Mouse (Mus musculus): ENCODE results near the gene Ccnyl1. TPM values are rescaled to one million over a fixed set of nuclear protein-coding genes. Genes with fewer than 3 reads are reported as not detected.
"Not testable (repeated sequence)": the region's sequence is repeated elsewhere in the genome, so short reads cannot be mapped to it uniquely, and the experiment has no call there.

Ccnyl1 gene
- 6.3 and 7.3 TPM in 2 replicates for polyA plus RNA-seq (2016; fragmentation: Nextera tagmentation; extraction: Ambion mirVana)

DNA sequence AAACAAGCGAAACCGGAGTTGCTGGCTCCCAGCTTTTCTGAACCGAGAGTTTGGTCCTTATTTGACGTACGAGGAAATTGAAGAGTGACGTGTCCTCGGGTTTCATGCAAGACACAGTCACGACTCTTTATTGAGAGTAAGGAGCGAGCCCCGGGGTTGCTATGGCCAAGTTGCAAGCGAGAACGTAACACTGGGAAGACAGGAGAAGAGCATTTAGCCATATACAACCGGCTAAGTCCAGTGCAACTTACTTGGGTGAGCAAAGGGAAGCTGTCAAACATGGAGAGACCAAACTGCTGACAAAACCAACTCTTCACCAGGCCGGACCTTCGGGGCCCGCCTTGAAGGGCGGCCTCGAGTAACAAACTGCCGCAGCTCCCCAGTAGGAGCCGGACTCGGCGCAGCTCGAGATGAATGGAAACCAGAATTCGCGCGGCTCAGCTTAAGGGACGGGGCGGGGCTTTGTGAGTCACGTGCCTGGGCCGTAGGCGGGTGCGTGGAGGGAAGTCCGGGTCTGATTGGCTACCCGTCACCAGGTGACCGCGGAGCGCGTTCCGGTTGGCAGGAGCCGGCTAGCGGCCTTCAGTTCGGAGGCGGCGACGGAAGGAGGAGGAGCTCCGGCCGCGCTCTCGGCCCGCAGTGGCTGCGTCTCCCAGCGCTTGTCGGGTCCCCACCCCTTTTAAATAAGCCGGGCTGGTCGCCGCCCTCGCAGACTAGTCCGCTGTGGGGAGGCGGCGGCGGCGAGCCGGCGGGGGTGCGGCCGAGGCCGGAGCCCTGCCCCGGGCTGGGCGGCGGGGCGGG lies at the start of gene Ccnyl1:
TSS of gene Ccnyl1 (plus strand) at position 243 of the 801 bp plus-strand sequence.
- H3K27me3 ChIP-seq (replicated peaks): no peaks in the 10 kb centered on the region
- WGBS: under 1% methylated on average over 71 of the region's 71 CpGs
- H3K4me3 ChIP-seq: peak within 1 kb of the TSS; percentile 95
- no peak within 1 kb of the TSS for H3K27ac ChIP-seq
- peaks cover 20% of the 10 kb centered on the region for H3K4me1 ChIP-seq
- H3K9me3 ChIP-seq: no peaks in the 10 kb centered on the region
- peak within 1 kb of the TSS; percentile 91 for H3K4me2 ChIP-seq (replicated peaks)
- peak; percentile 98 for ATAC-seq (ENCODE audit: low FRiP score, low read depth)
- no peaks in the 10 kb centered on the region for H3K36me3 ChIP-seq
- H3K9ac ChIP-seq: peak within 1 kb of the TSS; percentile 88

DNA sequence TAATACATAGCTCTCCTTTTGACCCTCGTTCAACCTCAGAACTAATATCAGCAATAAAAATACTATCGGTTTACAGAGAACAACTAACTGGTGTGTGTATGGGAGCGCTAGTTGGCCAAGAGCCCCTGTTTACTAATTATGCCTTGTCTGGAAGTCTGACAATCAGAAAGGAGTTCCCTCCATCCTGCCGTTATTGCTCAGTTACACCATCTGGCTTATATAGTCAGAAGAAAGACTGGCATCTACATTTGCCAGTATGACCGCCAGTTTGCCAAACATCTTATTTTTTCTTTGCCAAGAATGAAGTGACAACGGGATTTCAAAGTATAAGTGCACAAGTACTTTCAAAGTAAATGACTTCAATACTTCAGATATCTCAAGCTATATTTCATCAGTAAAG lies 49.2 kb upstream of the Ccnyl1 start:
- Histone ChIP-seq H3K4me2 (replicated peaks) (no peak overlapping the region), H3K36me3 (no peaks in the 10 kb centered on the region), H3K4me1 (no peaks in the 10 kb centered on the region), H3K27ac (no peak overlapping the region), H3K4me3 (no peak overlapping the region), H3K27me3 (replicated peaks) (no peaks in the 10 kb centered on the region), H3K9ac (no peak overlapping the region), H3K9me3 (no peaks in the 10 kb centered on the region)
- no peak for ATAC-seq (ENCODE audit: low FRiP score, low read depth)
- 94% methylated on average over 6 of the region's 6 CpGs for WGBS

DNA sequence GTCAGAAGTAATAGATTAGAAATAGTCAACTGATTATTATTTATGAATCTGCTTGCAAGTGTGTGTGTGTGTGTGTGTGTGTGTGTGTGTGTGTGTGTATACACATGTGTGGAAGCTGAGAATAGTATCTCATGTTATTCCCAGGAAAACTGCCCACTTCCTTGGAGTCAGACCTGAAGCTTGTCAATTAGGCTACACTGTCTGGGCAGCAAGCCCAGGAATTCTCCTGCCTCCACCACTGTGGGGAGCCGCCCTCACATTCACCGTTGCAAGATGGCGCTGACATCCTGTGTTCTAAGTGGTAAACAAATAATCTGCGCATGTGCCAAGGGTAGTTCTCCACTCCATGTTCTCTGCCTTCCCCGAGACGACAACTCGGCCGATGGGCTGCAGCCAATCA lies 47.7 kb upstream of the Ccnyl1 start:
- not testable (repeated sequence) for H3K4me1 ChIP-seq; H3K27me3 ChIP-seq (replicated peaks); H3K36me3 ChIP-seq; ATAC-seq (ENCODE audit: low FRiP score, low read depth); H3K9ac ChIP-seq; H3K9me3 ChIP-seq; H3K4me2 ChIP-seq (replicated peaks); H3K27ac ChIP-seq; H3K4me3 ChIP-seq
- 95% methylated on average over 8 of the region's 8 CpGs for WGBS

DNA sequence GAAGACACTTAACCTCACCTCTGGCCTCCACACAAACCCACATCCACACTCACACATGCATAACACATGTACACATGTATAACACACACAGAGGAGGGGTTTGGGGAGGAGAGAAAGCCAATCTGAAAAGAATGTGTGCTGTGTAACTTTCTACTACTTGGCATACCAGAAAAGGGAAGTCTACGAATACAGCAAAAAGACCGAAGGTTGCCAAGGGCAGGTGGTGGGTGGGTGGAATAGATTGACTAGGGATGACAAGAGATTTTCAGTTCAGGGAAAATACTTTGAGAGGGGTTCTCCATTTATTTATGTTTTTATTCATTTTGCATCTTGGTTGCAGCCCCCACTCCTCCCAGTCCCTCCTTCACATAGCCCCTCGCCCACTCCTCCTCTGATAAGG lies 45.7 kb upstream of the Ccnyl1 start:
- Histone ChIP-seq H3K27ac (no peak overlapping the region), H3K4me2 (replicated peaks) (no peak overlapping the region), H3K9ac (no peak overlapping the region), H3K27me3 (replicated peaks) (no peaks in the 10 kb centered on the region), H3K9me3 (no peaks in the 10 kb centered on the region), H3K4me1 (no peaks in the 10 kb centered on the region), H3K4me3 (no peak overlapping the region), H3K36me3 (no peaks in the 10 kb centered on the region)
- WGBS: 92% methylated on average over 3 of the region's 3 CpGs
- ATAC-seq (ENCODE audit: low FRiP score, low read depth): no peak

DNA sequence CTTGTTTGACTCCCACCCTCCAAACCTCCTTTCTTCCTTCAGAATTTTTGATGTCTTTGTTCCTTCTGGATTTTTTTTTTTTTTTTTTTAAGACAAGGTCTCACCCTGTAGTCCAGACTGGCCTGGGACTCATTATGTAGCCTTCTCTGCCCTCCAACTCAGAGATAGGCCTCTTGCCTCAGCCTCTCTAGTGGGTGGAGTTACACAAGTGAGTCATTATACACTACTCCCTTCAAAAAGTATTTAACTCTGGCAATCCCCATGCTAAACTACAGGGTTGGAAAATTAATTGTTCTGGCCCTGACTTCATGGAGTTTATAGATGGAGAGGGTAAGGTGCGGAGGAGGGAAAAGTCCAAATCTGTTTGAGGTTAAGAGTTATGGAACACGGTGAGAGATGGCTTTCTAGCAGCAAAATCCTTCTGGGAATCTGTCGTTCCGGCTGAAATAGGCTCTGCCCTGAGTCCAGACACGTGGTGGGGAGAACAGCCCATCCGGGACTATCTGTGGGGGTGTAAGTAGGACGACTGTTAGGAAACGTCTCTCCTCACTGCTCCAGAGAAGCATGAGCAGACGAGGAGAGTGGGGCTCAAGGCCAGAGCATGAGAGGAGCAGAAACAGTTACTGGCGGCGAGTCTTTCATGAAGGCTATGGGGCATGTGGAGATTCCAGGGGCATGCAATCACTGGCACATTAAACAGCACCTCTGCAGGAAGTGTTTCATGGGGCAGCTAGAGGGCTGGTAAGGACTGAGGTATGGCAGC lies 40.7 kb upstream of the Ccnyl1 start:
- no peaks in the 10 kb centered on the region for H3K4me1 ChIP-seq
- no peak for ATAC-seq (ENCODE audit: low FRiP score, low read depth)
- no peak overlapping the region for H3K4me2 ChIP-seq (replicated peaks)
- no peaks in the 10 kb centered on the region for H3K36me3 ChIP-seq
- H3K27me3 ChIP-seq (replicated peaks): no peaks in the 10 kb centered on the region
- H3K4me3 ChIP-seq: no peak overlapping the region
- no peak overlapping the region for H3K27ac ChIP-seq
- no peak overlapping the region for H3K9ac ChIP-seq
- 74% methylated on average over 11 of the region's 11 CpGs for WGBS
- no peaks in the 10 kb centered on the region for H3K9me3 ChIP-seq

DNA sequence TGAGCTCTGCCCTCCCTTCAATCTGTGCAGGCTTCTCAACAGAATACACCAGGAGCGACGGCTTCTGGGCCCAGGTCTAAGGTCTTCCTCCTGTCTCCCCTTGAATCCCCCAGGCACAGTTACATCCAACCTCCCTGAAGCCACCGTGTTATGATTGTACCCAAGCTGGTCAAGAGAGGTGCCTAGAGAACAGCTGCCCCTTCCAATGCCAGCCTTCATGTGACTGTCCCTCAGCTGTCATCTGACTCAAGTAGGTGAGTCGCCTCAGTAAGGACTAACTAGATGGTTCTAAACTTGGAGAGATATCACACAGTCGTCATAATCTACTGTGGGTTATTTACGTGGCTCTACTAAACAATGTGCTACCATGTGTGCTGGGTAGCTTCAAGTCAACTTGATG lies 36.6 kb upstream of the Ccnyl1 start:
- H3K9me3 ChIP-seq: no peaks in the 10 kb centered on the region
- no peak overlapping the region for H3K4me2 ChIP-seq (replicated peaks)
- H3K36me3 ChIP-seq: no peaks in the 10 kb centered on the region
- no peak overlapping the region for H3K27ac ChIP-seq
- WGBS: 94% methylated on average over 6 of the region's 6 CpGs
- no peaks in the 10 kb centered on the region for H3K27me3 ChIP-seq (replicated peaks)
- H3K9ac ChIP-seq: no peak overlapping the region
- ATAC-seq (ENCODE audit: low FRiP score, low read depth): no peak
- H3K4me1 ChIP-seq: no peaks in the 10 kb centered on the region
- H3K4me3 ChIP-seq: no peak overlapping the region

DNA sequence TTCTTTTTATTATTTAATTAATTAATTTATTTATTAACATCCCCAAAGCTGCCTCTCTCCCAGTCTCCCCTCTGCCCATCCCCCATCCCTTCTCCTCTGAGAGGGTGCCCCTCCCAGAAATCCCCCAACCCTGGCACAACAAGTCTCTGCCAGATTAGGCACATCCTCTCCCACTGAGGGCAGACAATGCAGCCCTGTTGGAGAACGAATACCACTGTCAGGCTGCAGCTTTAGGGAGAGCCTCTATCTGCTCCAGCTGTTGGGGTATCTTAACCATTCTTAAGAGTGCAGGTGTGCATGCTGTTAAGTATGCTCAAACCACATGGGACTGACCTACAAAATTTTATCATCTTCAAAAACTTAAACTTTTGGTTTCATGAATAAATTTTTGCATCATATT lies 34.8 kb upstream of the Ccnyl1 start:
- no peaks in the 10 kb centered on the region for H3K27me3 ChIP-seq (replicated peaks)
- H3K4me3 ChIP-seq: no peak overlapping the region
- no peak overlapping the region for H3K27ac ChIP-seq
- ATAC-seq (ENCODE audit: low FRiP score, low read depth): no peak
- no peak overlapping the region for H3K4me2 ChIP-seq (replicated peaks)
- H3K9me3 ChIP-seq: no peaks in the 10 kb centered on the region
- H3K4me1 ChIP-seq: no peaks in the 10 kb centered on the region
- no peak overlapping the region for H3K9ac ChIP-seq
- 9% methylated on average over 1 of the region's 1 CpGs for WGBS
- H3K36me3 ChIP-seq: no peaks in the 10 kb centered on the region

DNA sequence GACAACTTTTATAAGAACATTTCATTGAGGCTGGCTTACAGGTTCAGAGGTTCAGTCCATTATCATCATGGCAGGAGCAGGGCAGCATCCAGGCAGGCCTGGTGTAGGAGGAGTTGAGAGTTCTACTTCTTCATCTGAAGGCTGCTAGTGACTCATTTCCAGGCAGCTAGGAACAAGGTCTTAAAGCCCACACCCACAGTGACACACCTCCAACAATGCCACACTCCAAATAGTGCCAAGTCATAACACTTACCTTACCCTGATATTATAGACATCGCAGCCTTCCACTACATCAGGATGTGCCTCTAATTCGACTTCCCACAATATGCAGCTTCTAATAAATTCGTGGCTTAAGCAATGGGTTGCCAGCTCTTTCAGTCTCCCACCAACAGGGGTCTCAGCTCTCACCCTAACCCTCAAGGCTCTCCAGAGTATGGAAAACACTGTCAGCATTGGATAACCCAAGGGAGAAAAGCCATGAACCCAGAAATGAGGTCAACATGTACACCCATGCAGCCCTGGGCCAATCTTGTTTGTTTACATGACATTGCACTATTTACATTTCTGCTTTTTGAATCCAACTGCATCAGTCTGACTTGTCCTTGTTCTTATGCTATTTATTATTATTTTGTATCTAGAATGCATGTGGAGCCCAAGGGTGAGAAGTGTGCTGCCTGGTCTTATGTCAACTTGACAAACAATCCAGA lies 33.7 kb upstream of the Ccnyl1 start:
- no peak overlapping the region for H3K4me3 ChIP-seq
- no peak overlapping the region for H3K9ac ChIP-seq
- WGBS: 84% methylated on average over 3 of the region's 3 CpGs
- no peak overlapping the region for H3K27ac ChIP-seq
- no peaks in the 10 kb centered on the region for H3K9me3 ChIP-seq
- H3K4me2 ChIP-seq (replicated peaks): no peak overlapping the region
- no peaks in the 10 kb centered on the region for H3K36me3 ChIP-seq
- ATAC-seq (ENCODE audit: low FRiP score, low read depth): no peak
- no peaks in the 10 kb centered on the region for H3K27me3 ChIP-seq (replicated peaks)
- no peaks in the 10 kb centered on the region for H3K4me1 ChIP-seq

DNA sequence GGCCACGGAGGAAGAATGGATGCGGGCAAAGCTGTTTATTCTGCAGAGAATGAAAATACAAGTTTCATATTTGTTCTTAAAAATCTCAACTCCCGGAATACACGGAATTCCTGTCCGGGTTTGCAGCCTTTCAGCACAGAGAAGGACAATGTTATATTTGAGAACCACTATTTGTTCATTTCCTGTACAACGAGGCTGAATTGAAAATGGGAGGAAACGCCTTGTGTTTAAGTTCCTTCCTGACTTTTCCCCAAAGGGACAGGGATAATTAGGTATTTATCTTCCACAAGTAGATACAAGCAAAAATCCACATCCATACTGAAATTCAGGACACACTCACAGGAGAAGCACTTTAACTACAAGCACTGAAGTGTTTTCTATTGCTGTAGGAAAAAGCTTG lies 31.4 kb upstream of the Ccnyl1 start:
- H3K9ac ChIP-seq: no peak overlapping the region
- 76% methylated on average over 7 of the region's 7 CpGs for WGBS

DNA sequence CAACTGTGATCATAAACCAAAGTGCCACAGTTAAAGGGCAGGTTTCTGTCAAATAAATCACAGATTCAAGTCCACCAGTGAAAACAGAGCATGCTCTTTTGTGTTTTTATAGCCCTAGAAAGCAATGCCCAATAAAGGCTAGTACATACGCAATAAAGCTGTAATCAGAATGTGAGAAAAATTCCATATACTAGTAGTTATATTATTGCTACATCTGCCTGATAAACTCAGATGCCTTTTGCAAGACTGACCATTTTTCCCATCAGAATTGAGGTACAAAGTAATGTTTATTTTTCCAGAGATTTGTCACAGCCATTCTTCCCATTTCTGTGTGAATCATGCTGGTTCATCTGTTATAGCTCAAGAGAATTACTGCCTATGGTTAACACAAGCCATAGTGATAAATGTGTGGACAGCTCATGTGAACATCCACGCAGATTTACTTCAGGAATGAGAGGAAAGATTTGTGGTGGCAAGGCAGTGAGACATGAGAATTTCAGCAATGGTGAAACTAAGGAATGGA lies 23.1 kb upstream of the Ccnyl1 start:
- H3K9ac ChIP-seq: no peak overlapping the region
- no peak overlapping the region for H3K27ac ChIP-seq
- no peaks in the 10 kb centered on the region for H3K27me3 ChIP-seq (replicated peaks)
- H3K4me2 ChIP-seq (replicated peaks): no peak overlapping the region
- no peak for ATAC-seq (ENCODE audit: low FRiP score, low read depth)
- H3K36me3 ChIP-seq: no peaks in the 10 kb centered on the region
- no peak overlapping the region for H3K4me3 ChIP-seq
- H3K4me1 ChIP-seq: no peaks in the 10 kb centered on the region
- no peaks in the 10 kb centered on the region for H3K9me3 ChIP-seq
- 48% methylated on average over 2 of the region's 2 CpGs for WGBS

More for the DNA sequence above, 31.4 kb upstream of the Ccnyl1 start:
- no peaks in the 10 kb centered on the region for H3K27me3 ChIP-seq (replicated peaks)
- ATAC-seq (ENCODE audit: low FRiP score, low read depth): no peak
- H3K4me3 ChIP-seq: no peak overlapping the region
- no peak overlapping the region for H3K4me2 ChIP-seq (replicated peaks)
- H3K36me3 ChIP-seq: no peaks in the 10 kb centered on the region
- no peak overlapping the region for H3K27ac ChIP-seq
- H3K9me3 ChIP-seq: no peaks in the 10 kb centered on the region
- no peaks in the 10 kb centered on the region for H3K4me1 ChIP-seq

DNA sequence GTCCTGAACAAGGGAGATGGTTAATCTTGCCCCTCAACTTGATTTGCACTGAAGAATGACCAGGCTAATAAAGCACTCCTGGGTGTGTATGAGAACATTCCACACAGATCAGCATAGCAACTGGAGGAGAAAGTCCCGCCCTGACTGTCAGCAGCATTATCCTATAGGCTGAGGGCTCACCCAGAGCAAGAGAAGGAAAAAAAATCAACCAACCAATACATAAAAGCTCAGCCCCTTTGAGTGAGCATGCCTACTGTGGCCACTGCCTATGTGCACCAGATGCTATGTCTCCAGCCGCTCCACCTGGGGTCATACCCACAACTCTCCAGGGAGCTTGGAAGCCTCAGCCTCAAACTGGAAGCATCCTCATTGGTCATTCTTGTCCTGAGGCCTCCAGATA lies 20.8 kb upstream of the Ccnyl1 start:
- 66% methylated on average over 2 of the region's 2 CpGs for WGBS
- Histone ChIP-seq H3K4me2 (replicated peaks) (no peak overlapping the region), H3K9ac (no peak overlapping the region), H3K9me3 (no peaks in the 10 kb centered on the region), H3K4me1 (no peaks in the 10 kb centered on the region), H3K36me3 (no peaks in the 10 kb centered on the region), H3K27me3 (replicated peaks) (no peaks in the 10 kb centered on the region), H3K27ac (no peak overlapping the region), H3K4me3 (no peak overlapping the region)
- no peak for ATAC-seq (ENCODE audit: low FRiP score, low read depth)

DNA sequence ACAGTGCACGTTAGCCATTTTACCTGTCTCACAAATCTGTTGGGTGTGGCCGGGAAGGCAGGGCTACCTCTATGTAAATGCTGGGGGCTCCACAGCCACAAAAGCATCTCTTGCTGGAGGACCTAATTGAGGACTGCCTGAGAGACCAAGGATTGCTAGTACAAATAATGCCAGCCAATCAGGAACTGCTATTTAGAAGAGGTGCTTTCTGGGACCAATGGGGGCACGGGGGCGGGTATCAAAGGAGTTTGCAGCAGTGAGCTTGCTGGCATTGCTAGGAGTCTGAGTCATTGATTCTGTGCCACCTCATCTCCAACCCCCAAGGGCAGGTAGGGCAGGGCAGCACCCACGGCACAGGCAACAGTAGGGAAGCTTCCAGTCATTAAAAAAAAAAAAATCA lies 16.3 kb upstream of the Ccnyl1 start:
- H3K9ac ChIP-seq: no peak overlapping the region
- H3K9me3 ChIP-seq: no peaks in the 10 kb centered on the region
- H3K27ac ChIP-seq: no peak overlapping the region
- H3K4me3 ChIP-seq: no peak overlapping the region
- ATAC-seq (ENCODE audit: low FRiP score, low read depth): no peak
- 93% methylated on average over 5 of the region's 5 CpGs for WGBS
- H3K4me1 ChIP-seq: no peaks in the 10 kb centered on the region
- H3K4me2 ChIP-seq (replicated peaks): no peak overlapping the region
- H3K27me3 ChIP-seq (replicated peaks): no peaks in the 10 kb centered on the region
- H3K36me3 ChIP-seq: no peaks in the 10 kb centered on the region

Measured in neural tube, embryonic 12.5 days (tissue).